Mouse (Mus musculus) heart, postnatal 10 days (tissue): ENCODE measurements around the gene Fabp1. TPM values are rescaled to one million over a fixed set of nuclear protein-coding genes. Genes with fewer than 3 reads are reported as not detected.

Experiments
- DNase-seq, 2 experiments: peaks; one replicate each; pipeline ENCODE4 v3.0.0; 2021
- intact Hi-C: fragments of 180-260 bp; cut with DNase I; formaldehyde crosslinking; loops from one replicate; pipeline ENCODE4 v1.15.1; 2025
- total RNA-seq, 2 experiments: library from RNA; stranded (reverse); gene quantifications; 2 replicates each; pipeline ENCODE4 v1.2.3; 2021

The Fabp1 gene
- total RNA-seq, 2 experiments from 2014 or later, result not detected

GRCm38 (mm10) chr6:71208691-71209090 is 9.1 kb downstream of the Fabp1 start:
- DNase-seq, result no peak
- intact Hi-C loops, result no loop called here

- peak; percentile 51 to 55 for DNase-seq
- intact Hi-C loops, result no loop called here
Observed at GRCm38 (mm10) chr6:71211917-71212316, 12.3 kb downstream of the Fabp1 start.

- no peak for DNase-seq
- intact Hi-C loops, result no loop called here
Observed at GRCm38 (mm10) chr6:71212471-71212870, 12.8 kb downstream of the Fabp1 start.

DNA sequence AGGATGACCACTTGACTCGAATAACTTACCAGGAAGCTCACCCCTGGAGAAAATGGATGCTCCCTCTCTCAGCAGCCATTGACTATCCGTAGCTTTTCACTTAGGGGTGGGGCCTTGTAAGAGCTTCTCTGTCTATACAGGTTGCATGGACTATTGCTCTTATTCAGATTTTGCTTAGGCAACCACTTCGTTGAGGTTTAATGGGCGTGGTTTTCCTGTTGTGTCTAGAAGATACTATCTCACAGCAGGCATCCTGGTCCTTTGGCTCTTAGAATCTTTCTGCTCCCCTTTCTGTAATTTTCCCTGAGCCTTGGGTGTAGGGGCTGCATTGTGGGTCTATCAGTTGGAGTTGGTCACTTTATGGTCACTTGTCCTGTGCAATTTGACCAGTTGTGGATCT is 21.9 kb downstream of the Fabp1 start:
- intact Hi-C loops, result no loop called here

GRCm38 (mm10) chr6:71224184-71224943 is 24.7 kb downstream of the Fabp1 start:
- no peak for DNase-seq
- intact Hi-C loops, result no loop called here

More for the DNA sequence above, 21.9 kb downstream of the Fabp1 start:
- no peak for DNase-seq

DNA sequence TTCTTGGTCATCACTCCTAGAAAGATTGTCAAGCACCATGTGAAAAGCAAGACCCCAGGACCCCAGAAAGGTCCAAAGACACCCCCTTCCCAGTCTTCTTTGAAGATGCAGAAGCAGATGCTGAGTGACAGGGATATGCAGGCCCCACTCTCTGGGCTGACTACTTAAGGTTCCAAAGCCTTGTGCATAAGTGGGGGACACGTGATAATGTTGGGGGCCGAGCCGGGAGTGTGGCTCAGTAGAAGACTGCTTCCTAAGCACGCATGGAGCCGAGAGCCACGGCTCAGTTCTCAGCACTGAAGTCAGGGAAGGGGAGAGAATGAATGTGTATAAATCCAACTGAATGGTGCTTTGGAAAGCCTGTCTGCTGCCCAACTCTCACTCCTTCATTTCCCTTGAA is 26.9 kb downstream of the Fabp1 start:
- no peak for DNase-seq
- intact Hi-C loops, result no loop called here

DNA sequence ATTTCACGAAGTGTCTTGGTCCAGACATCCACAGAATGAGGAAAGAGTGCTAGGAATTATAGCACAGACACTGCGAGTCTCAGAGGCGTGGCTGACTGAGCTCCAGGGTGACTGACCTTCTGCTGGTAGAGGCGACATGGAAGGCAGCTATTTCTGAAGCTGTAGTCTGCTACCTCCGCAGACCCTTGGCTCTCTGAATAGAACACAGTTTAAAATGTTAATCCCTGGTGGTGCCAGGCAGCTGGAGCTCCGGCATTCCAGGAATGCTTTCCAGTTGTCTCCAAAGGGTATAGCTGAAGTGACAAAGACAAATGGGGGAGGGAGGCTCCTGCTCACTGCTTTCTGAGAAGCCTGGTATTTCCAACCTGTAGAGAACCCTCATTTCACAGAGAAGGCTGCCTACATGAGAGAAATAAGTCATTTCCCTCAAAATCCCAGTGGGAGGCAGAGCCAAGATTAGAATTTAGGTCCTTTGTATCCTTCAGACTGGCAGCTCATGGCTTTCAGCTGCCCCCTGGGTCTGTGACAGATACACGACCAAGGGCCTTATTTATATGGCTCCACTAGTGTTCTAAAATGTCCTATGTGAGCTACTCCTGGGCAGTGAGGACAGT is 27.6 kb downstream of the Fabp1 start:
- peak; percentile 59 to 61 for DNase-seq

DNA sequence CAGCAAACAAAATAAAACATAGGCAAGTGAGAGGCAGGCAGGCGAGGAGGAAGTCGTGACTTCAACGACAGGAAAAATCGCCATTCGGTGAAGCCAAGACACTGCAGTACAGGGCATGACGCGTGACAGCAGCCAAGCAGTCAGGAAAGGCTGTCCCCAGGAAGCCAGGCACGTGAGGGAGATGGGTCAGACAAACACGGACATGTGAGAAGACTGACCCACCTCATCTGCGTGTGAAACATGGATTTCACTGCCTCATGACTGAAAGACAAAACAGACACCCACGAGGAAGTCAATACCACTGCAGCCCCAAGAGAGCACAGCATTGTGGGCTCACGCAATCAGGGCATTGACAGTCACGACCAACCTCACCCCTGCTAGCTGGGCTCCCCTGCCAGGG is 35.5 kb downstream of the Fabp1 start:
- DNase-seq, result no peak
- intact Hi-C loops, result no loop called here

More for the DNA sequence above, 27.6 kb downstream of the Fabp1 start:
- intact Hi-C loops, result no loop called here

- intact Hi-C loops, result no loop called here
- no peak for DNase-seq
Observed at GRCm38 (mm10) chr6:71235944-71236343, 36.3 kb downstream of the Fabp1 start.

DNA sequence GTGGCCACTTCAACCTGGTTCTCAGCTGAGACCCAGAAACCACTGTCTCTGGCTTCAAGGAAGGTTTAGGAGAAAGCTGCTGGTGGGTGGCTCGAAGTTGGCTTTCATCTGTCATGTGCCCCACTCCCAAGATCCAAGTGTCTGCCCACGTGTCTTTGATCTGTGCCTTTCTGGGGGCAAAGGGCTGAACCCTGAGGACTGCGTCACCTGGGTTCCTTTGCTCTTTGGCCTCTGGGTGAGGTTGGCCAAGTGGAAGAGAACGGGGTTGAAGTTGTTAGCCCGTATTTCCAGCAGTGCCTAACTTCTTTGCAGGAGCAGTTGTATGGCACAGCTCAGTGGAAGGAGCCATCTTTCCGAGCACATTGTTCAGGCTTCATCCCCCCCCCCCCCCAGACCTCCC is 36.9 kb downstream of the Fabp1 start:
- intact Hi-C loops, result no loop called here

DNA sequence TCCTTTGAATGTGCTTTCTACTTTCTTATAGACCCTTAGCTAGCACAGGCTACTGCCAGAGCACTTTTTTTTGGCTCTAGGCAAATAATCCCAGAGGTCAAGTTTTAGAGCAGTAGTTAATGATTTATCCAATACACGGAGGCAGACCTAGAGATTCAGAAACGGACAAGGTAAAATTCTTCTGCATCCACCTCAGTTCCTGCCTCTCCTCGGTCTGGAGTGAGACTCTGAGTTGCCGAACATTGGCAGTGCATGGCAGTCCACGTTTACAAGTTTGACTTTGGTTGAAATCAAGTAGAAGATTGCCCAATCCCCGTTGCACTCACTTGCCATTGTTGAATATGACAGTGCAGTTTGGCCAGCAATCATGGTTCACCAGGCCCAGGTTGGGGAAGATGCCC is 37.4 kb downstream of the Fabp1 start:
- DNase-seq, result no peak
- intact Hi-C loops, result no loop called here

More for the DNA sequence above, 36.9 kb downstream of the Fabp1 start:
- no peak for DNase-seq

DNA sequence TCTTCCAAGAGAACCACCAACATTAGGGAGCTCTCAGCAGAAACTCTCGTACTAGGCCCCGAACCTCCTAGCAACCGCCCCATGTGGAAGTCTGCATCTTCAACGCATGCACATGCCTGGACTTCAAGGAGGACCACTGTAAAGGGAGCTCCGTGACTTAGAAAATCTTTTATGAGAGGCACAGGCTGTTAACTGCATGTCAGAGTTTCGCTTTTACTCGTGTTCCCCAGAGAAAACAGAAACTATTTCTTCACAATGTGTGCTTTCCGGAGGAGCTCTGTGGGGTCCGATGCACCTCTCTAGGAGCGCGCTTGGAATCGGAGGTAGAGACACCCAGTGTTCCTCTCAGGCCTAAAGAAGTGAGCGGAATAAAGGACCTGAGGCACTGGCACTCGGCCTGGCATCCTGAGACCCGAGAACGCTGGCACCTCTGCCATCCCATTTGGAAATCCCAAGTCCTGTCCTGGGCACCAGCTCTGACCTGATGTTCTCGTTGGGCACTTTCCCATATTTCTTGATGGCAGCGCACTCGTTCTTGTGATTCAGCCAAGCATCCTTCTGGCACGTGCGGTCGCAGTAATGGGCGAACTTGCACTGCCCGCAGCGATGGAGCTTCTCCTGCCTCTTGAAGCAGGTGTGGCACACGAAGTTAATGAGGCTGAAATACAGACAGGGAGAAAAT is 39.6 kb downstream of the Fabp1 start:
- intact Hi-C loops, result no loop called here
- no peak for DNase-seq

DNA sequence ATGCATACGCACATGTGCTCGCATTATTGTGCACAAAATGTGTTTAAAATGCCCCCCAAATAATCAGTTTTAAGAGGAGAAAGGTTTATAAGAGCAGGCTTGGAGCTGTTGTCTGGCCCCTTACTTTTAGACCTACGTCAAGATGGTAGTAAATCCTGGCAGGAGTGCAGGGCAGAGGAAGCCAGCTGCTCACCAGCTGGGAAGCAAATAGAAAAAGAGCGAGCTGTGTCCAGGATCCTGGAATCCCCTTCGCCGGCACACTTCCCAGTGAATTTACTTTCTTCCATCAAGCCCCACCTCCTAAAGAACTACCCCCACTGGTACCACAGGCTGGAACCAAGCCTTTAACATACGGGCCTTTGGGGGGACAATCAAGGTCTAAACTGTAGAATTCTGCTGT is 41.2 kb downstream of the Fabp1 start:
- no peak for DNase-seq
- intact Hi-C loops, result no loop called here

DNA sequence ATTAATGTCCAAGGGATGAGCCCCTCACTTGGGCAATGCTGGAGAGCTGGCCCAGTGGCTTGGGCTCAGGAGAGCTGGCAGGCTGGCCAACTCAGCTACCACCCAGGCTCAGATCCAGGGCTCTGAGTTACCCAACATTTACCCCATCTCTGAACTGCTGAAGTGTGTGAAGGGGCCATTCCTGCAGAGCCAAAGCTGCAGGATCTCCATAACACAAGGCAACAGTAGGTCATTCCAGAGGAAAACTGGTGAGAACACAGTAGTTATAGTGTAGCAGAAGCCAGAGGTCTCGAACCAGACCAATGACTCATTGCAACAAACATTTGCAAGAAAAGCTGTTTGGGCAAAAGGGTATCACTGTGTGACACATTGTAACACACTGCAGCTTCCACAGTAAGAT is 43.2 kb downstream of the Fabp1 start:
- DNase-seq, result no peak
- intact Hi-C loops, result no loop called here

- intact Hi-C loops, result no loop called here
- DNase-seq, result no peak
Observed at GRCm38 (mm10) chr6:71243258-71243657, 43.6 kb downstream of the Fabp1 start.

- intact Hi-C loops, result no loop called here
- DNase-seq, result no peak
Observed at GRCm38 (mm10) chr6:71248420-71248819, 48.8 kb downstream of the Fabp1 start.

DNA sequence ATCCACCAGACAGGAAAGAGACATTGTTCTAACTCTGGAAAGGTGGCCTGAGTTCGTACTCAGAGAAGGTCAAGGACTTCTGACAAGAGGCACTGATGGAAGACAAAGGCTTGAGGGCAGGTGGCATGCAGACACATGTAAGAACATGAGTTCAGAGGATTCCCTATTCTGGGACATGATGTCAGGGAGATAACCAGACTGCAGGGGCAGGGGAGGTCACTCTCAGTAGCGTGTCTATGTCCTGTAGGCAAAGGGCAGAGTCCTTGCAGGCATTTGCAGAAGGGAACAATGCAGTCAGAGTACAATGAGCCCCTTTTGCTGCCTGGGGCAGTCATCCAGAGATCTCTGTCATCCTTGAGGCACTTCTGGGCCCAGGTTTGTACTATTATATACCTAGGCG is 50.0 kb downstream of the Fabp1 start:
- peak in 1 of 2 experiments; percentile 44 for DNase-seq
- intact Hi-C loops, result no loop called here

GRCm38 (mm10) chr6:71250951-71251350 is 51.3 kb downstream of the Fabp1 start:
- no peak for DNase-seq
- intact Hi-C loops, result no loop called here

DNA sequence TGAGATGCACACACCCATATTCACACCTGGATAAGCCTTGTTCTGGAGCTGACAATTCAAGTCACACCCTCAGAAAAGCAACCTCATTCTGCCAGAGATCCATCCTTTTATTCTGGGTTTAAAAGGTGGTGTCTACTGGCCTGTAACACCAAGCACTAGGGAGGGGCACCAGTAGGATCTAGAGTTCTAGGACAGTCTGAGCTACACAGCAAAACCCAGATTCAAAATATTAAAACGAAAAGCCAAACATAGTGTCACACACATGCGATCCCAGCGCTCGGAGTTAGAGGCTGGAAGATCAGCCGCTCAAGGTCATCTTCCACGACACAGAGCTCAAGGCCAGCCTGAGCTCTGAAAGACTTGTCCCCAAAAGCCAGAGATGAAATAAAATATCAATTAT is 54.8 kb downstream of the Fabp1 start:
- intact Hi-C loops, result no loop called here
- no peak for DNase-seq
